Mouse (Mus musculus): ENCODE results near the gene Rrbp1. TPM values are rescaled to one million over a fixed set of nuclear protein-coding genes. Genes with fewer than 3 reads are reported as not detected.

Gene Rrbp1
- polyA plus RNA-seq (2017; shearing (Covaris generic)) = 10 to 100 TPM; 35.6 to 47.4 TPM

DNA sequence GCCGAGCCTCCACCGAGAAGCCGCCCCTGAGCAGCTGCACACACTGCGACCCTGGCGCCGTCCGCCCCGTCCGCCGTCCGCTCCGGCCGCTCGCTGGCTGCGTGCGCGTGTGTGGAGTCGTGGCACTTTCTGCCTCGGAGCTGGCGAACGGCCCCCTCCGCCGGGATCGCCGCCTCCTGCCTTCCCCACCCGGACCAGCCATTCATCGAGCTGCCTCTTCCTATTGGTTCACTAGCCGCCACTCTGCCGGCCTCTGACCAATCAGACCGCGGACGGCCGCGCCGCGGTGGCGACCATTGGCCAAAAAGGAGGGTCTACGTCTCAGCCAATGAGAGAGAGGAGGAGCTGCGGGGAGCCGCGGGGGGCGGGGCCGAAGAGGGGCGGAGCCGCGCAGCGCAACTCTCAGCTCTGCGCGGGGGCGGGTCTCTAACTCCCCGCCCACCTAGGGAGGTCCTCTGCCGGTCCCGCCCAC, at the start of gene Rrbp1:
Gene Rrbp1, minus strand, starts transcription at position 184 of the 472 bp plus-strand sequence.
- ATAC-seq = peak; percentile 93

DNA sequence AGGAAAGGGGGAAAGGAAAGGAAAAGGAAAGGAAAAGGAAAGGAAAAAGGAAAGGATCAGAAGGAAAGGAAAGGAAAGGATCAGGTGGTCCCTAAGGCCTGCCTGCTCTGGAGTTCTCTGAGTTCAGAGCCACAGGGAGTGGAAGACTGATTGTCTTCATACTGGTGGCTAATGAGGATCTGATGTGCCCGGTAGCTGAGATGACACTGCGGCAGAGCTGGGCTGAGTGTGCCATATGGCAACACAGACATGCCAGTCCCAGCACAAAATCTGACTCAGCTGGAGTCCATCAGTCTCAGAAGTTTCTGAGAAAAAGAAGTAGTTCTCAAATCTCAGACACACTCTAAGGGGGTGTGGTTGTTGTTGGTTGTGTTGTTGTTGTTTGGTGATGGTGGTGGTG, 46.7 kb upstream of the Rrbp1 start:
- no peak for ATAC-seq

DNA sequence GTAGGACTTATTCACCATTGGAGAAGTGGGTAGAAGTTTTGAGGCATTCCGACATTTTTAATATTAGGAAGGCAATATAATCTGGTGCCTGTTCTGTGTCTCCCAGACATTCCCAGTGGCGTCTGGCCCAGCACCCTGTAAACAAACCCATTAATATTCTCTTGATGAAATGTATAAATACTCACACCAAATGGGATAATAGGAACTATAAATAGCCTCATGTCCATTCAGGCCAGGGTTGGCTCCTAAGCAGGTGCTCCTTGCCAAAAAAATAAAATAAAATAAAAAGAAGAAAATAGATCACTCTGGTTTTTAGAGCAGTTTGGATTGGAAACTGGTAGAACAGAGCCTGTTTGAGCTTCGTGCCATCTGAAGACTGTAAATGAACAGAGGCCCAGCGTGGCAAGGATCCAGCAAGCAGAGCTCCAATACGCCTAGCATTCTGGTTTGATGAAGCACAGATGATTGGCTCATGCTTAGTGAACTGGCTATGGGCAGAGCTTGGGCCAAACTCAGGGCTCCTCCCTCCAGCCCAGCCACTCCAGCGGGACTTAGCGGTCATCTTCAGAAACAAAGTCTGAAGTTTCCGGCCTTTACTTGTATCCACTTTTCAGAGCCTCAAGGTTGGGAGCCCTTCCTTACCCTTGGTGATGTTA, 41.5 kb upstream of the Rrbp1 start:
- no peak for ATAC-seq

DNA sequence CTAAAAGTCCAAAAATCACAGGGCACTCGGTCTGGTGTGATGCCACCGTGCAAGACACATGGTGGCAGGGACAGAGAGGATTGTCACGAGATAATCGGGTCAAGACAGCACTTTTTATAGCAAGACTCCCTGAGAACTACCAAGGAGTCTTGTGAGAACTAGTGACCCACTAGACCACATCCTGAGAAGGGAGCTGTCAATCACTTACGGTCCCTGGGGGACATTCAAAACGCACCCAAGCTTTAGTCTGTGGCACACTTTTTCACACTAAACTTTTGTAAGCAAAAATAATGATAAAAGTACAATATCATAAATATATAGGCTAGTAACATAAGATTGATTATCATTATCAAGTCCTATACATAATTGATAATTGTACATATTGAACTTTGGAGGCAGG, 39.8 kb upstream of the Rrbp1 start:
- ATAC-seq = no peak

DNA sequence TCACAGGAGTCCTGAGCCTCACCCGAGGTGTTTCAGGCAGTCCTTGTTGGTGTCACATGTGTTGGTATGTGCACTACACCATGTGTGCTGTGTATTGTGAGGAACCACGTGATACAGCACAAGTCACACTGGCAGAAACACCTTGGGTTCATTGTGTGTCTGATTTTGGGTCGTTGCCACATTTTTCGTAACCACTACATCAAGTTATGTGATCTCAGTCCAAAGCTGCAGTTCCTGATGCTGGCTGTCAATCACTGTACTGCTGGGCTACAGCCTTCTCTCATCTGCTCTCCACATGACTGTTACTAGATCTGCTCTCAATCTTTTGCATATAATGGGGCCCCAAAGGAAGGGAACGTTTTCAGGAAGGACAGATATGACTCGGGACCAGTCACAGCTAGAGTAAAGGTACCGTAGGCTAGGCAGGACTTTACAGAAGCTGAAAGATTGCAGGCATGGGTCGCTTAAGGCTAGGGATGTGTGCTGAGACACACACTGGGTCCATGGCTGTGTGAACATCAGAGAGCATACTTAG, 39.1 kb upstream of the Rrbp1 start:
- ATAC-seq = no peak

DNA sequence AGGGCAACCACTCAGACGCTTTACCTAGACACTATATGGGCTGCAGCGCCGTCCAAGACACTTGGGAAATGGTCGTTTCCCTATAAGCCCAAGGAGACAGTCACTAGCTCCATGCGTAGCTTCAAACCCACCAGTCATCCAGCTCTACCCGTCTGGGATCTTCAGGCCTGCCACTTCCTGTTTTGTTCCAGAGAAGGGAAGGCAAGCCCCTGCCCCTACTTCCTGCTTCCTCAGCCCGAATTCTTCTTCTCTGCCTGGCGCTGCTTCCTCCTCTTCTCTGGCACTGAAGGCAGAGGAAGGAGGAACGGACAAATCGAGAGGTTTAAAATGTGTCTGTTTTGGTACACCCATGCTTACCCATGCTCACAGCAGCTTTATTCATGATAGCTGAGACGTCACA, 35.9 kb upstream of the Rrbp1 start:
- no peak for ATAC-seq

DNA sequence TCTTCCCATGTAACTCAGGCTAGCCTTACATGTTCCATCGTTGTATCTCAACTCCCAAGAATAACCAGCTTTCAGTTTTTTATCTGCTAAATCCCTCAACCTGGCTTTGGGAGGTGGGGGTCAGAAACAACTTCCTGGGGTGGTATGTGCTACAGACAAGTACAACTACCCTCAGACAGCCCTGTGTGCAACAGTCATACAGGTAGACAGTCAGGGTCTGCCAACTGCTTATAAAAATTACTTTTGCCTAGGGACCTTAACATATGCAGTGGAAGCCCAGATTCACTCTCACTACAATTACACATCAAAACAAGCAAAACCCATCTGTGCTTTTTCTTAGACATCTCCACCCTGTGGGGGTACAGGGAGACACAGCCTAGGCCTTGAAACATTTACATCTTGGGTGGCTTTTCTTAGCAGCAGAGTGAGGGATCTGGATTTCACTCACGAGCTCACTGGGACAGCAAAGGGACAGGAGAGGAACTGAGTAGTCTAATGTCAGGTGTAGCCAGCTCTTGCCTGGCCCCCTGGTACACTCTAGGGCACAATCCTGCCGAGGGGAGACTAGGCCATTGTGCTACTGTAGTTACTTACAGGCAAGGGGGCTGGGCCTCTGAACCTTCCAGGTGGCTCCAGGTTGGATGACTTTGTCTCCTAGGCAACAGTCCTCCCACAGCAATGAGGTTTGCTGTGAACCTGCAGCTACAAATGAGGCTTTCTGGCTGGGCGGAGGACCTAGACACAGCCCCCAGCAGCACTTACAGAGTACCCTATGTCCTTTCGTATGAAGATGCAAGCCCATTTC, 34.9 kb upstream of the Rrbp1 start:
- ATAC-seq = no peak

DNA sequence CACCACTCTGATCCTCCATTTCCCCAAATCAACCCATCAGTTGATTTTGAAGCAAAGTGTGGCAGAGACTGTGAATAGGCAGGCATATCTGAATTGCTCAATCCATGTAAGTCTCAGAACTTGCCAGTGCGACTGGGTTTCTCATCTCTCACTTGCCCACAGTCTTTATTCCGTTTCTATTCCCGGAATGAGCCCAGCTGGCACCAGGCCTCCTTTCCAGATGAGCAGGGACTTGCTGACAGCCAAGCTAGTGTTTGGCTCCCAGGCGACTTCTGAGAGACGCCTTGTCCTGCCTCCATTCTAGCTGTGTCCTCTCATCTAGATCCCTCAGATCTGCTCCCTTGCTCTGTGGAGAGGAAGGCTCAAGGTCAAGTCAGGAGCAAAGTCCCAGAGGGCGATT, 33.7 kb upstream of the Rrbp1 start:
- ATAC-seq = no peak

DNA sequence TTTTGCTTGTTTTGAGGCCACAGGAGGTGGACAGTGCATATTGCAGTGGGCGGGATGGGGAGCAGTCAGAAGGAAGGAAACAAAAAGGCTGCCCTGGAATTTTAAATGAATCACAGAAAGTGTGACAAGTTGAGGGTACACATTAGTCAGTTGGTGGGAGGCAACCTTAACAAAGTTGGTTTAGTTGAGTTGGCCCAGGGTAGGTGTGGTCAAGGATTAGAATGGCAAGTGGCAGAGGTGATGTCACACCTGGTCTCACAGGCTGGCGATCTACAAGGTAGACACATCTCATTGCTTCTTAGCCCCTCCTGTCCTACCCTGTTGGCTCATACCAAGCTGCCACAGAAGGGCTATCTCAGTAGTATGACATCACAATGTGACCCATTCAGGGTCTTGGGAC, 21.6 kb upstream of the Rrbp1 start, which contains the start of gene Banf2:
Gene Banf2, plus strand, starts transcription at position 396 of the 400 bp plus-strand sequence.
- no peak for ATAC-seq

DNA sequence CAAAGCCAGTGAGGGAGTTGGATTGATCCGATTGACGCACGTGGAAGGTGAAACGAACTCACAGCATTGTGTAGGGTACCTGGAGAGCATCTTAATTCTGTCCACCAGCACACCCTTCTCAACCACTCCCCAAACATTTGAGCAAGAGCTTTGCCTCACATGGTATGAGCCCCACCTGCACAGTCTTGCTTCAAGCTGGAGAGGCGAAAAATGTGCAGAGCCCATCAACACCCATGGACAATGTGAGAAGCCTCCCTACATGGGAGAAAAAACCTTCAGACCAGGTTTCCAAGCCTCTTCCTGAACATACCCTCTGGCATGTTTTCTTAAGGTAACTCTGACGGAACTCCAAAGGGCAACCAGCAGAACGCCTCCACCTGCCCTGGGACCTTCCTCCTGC, 19.7 kb upstream of the Rrbp1 start:
- ATAC-seq = no peak

DNA sequence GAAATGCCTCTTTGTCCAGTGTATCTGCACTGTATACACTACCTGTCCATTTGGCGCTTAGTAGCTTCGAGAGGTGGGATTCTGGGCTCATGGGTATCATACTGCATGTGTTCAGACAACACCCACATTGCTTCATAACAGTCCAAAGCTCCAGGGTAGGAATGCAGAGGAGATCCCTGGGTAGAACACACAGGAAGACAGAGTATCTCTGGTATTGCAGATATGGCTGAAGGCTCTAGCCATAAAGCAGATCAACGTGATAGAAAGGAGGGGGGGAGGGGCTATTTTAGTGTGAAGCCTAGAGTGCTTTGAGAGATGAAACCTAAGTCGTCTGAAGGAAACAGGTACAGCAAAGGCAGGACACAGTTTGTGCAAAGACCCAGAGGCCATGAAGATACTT, 15.4 kb upstream of the Rrbp1 start:
- no peak for ATAC-seq

DNA sequence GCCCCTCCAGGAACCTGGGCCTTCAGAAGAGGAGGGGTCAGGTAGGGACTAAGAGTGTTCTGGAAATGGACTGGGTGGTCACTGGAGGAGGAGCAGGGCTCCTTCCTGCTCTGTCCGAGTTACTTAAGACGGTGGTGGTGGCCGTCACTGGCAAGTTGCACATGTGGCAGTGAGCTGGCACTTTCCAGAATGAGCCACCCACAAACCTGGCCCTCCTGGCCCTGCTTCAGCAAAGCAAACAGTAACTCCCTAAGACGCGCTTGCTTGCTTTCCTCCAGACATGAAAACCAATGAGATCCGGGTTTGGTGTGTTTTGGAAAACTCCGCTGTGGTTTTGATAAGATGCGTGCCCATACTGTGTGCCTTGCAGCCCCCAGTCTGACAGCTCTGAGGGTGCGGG, 14.3 kb upstream of the Rrbp1 start:
- ATAC-seq = no peak

DNA sequence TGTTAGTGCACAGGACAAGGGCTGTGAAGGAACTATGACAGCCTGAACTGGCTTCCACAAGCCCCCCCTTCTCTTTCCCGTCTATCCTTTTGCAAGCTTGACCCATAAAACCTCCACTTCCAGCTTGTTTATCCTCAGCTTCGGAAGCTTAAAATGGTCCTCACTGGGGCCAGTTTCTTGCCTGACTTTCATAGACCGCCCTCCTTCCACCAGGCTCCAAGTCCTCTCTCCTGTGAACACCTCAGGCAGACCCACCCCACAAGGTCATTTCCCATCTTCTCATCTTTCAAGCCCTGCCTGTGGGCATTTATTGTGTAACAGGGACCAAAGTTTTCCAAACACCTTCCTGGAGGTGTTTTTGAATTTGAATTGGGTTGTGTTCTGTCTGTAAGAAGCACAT, 11.4 kb upstream of the Rrbp1 start:
- ATAC-seq = no peak

DNA sequence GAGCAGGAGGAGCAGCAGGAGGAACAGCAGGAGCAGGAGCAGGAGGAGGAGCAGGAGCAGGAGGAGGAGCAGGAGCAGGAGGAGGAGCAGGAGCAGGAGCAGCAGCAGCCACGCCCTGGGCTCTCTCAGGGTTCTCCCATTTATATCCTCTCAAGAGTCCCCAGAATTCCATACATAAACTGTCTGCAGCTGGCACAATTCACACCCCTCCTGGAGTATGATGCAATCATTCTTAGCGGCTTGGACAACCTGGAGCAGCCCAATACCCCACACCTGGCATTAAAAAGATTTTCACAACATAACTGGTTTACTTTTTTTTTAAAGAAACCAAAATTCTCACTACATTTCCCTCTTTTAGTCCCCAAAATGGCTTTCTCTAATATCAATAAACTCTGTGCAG, 8.9 kb upstream of the Rrbp1 start:
- ATAC-seq = no peak

DNA sequence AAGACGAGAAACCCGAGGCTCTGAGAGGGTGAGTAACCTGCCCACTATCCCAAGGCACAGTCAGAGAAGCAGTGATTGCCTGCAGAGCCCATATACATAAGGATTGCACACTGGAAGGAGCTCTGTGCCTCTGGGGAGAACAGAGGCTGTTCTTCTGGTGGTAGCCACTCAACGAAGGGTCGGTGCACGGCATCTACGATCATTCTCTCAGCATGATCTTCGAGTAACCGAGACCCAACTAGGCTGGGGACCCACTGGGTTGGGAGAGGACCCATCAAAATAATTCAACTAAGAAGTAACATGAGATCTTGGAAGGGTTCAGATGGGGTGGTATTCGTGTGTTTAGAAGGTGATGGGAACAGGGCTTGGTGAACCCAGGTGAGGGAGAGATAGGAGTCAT, 4.8 kb upstream of the Rrbp1 start:
- ATAC-seq = no peak

DNA sequence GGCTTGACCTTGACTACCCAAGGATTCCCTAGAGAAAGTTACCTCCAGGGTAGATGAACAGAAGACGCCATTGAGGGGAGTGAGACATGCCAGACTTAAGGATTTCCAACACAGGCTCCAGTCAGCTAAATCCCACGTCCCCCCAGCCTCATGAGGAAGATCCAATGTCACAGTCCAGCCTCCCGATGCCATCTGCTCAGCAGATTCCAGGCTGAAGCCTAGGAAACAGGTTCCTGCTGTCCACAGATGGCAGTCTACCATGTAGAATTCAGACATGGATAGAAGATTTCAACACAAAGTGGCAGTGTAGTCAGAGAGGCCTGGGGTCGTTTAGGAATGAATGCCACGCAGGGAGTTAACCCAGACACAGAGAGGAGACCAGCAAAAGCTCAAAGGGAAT, 3.4 kb upstream of the Rrbp1 start:
- no peak for ATAC-seq

DNA sequence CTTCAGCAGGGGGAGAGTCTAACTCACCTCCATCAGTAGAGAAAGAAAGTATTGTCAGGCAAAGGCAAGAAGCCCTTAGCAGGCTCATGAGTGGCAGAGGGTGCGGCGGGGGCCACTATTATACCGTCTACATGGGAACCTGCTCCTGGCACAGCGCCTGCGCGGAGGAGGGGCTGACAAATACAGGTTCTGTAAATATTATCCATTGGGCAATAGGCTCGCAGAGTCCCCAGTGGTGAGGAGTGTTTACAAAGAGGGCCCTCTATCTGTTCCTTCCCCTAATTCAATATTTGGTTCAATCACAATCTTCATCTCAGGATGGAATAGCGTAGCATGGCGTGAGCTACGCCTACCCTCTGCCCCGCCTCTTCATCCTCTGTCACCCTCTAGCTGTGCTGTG, 3.0 kb upstream of the Rrbp1 start:
- no peak for ATAC-seq

DNA sequence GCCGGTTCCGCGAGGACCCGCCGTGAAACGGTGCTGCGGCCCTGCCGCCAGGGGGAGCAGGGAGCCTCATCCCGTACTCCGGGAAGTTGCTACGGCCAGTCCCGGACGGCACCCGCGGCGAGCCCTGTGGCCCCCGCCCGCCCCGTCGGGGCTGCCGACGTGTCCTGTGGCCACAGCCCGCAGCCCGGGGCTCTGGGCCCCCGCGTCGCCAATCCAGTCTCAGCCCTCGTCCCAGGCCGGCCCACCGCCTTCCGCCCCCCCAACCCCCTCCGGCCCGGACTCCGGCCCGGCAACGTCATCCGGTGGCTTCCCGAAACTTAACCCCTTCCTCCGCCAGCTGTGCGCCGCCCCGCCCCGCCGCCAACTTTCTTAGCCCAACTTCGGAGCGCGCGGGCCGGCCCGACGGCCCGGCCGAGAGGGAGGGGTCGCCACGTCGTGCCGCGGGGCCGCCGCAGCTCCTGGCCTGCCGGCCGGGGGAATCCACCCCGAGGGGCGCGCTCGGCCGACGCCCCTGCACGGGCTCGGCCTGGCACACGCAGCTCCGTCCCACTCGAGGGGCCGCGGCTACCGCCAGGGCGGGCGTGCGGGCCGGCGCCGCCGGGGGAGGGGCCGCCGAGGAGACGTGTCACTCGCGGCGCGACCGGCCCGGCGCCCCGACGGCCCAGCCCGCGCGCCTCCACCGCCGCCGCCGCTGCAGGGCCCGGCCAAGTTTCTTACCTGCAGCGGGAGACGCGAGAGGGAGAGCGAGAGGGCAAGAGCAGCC, 600 bp downstream of the Rrbp1 start:
- peak; percentile 27 for ATAC-seq

DNA sequence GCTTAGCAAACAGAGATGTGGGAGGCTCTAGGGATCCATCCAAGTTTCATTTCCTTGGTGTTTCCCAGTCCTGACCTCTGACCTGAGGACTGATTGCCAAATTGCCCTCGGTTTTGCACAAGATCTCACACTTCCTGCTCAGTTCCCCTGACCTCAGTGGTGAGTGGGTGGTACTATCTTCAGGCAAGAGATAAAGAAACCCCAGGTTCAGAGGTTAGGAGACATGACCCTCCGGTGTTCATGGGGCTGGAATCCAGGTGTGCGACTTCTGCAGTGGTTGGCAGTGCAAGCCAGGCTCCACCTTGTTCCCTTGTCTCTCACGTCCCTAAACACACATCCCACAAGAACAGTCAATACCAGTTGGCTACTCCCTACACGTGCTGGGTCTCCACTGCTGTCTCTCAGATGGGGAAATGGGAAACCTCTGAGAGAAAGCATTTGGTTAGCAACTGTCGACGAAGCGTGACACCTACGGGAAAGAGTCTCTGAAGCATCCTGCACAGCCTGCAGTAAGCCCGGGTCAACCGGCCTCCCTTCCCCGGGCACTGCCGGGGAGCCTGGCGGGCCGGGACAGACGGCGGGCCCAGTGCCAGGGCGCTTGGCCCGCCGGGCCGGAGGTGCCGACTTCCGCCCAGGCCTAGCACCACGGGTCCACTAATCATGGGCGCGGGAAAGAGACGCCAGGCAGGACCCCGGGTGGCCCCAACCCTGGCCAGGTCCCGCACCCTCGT, 1.3 kb downstream of the Rrbp1 start:
- ATAC-seq = peak; percentile 7

DNA sequence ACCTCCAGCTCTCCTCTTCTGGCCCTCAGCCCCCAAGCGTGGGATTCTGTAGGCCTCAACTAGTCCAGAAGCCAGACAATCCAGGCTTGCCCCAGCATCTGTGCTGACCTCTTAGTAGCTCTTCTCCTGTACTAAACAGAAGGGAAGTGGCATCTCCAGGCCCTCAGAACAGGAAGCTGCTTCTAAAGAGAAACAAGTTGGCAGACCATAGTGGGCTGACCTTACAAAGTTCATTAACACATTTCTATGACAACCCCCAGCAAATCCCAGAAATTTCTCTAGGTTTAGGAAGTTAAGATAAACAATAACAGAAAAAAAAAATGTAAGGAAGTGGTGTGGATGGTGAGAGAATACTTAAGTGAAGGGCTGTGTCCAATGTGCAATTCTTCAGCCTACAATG, 2.0 kb downstream of the Rrbp1 start:
- ATAC-seq = no peak

DNA sequence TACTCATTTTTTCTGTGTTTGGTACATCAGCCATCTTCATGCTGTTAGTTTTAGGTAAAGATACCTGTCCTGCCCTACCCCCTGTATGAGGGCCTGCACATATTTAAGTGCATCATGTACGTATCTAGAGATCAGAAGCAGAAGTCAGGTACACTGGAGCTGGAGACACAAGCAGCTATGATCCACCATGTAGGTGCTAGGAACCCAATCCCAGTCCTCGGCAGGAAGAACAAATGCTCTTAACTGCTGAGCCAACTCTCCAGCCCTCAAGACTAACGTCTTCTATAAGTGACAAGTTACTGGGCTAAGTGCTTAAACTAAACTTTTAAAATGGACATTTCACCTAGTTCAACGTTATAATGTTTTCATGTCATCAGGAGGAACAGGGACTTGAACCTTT, 3.9 kb downstream of the Rrbp1 start:
- ATAC-seq = no peak

DNA sequence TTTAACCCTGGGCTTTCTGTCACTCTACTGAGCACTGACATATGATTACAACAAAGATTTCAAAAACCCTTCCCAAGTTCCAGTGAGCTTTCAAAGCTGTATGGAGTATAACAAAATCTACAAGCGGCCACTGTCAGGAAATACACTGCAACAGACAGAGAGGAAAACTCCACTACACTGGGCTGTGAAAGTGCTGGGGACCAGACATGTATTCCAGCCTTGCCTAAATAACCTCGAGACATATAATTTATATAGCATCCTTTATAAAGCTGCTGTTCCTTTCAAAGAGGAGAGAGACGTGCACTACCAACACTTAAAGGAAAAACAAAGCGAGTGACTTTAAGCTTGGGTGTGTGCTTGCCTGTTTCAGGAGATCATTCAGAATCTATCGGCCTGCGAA, 4.4 kb downstream of the Rrbp1 start:
- no peak for ATAC-seq

Data from CD4-positive, CD25-positive, alpha-beta regulatory T cell, adult 4 months (primary cell).